Mouse (Mus musculus) stomach, postnatal 0 days (tissue): ENCODE results near the gene Cmip.

Source experiments
- CTCF ChIP-seq: IDR thresholded peaks from 2 replicates; pipeline ENCODE4 v1.5.1; 2016; ENCODE audit warnings: antibody characterized with exemption, low read depth, mild to moderate bottlenecking, moderate library complexity
- EP300 ChIP-seq: optimal IDR thresholded peaks from 2 replicates; pipeline ENCODE3; 2016; ENCODE audit warnings: antibody characterized with exemption

DNA sequence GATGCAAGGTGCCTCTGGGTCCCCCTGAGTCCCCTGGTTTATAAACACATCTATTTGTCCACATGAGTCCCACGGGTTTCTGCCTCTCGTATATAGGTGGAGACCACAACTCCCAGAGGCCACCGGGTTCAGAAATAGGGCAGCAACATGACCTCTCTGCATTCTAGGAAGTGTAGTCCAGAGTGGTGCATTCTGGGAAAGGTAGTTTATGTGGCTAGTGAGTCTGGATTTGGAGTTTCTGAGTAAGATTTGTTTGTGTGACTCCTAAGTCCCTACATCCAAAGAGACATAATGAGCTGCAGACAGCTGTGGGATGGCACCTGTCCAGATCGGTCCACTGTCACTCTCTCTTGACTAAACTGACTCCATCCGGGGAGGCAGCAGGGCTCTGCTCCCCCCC, 223.7 kb downstream of the Cmip start:
- TF ChIP-seq EP300 (no peak), CTCF (no peak)
